Mouse (Mus musculus): ENCODE results near the gene Exoc8.

Exoc8 gene

GRCm38 (mm10) chr8:124897386-124898250 lies at the start of gene Exoc8, which contains the start of gene Sprtn:
Gene Exoc8, minus strand, starts transcription at chr8:124897705.
Gene Sprtn, plus strand, starts transcription at chr8:124897886.
- DNase-seq (ENCODE audit: low spot score in 2 of 2), result peak; percentile 96

GRCm38 (mm10) chr8:124944406-124944805 lies 46.9 kb upstream of the Exoc8 start:
- DNase-seq (ENCODE audit: low spot score in 2 of 2), result no peak

GRCm38 (mm10) chr8:124943801-124944200 lies 46.3 kb upstream of the Exoc8 start:
- DNase-seq (ENCODE audit: low spot score in 2 of 2), result no peak

- peak in 1 of 2 experiments; percentile 58 for DNase-seq (ENCODE audit: low spot score in 2 of 2)
These were observed 39.8 kb upstream of the Exoc8 start for GRCm38 (mm10) chr8:124937293-124937692.

- DNase-seq (ENCODE audit: low spot score in 2 of 2), result no peak
These were observed 39.2 kb upstream of the Exoc8 start for GRCm38 (mm10) chr8:124936699-124937098.

- DNase-seq (ENCODE audit: low spot score in 2 of 2), result no peak
These were observed 37.6 kb upstream of the Exoc8 start for GRCm38 (mm10) chr8:124935116-124935515.

- DNase-seq (ENCODE audit: low spot score in 2 of 2), result no peak
These were observed 34.9 kb upstream of the Exoc8 start for GRCm38 (mm10) chr8:124932435-124932834.

- no peak for DNase-seq (ENCODE audit: low spot score in 2 of 2)
These were observed 33.1 kb upstream of the Exoc8 start for GRCm38 (mm10) chr8:124930649-124931048.

- no peak for DNase-seq (ENCODE audit: low spot score in 2 of 2)
These were observed 32.6 kb upstream of the Exoc8 start for GRCm38 (mm10) chr8:124930086-124930485.

GRCm38 (mm10) chr8:124929006-124929405 lies 31.5 kb upstream of the Exoc8 start:
- no peak for DNase-seq (ENCODE audit: low spot score in 2 of 2)

- peak; percentile 71 to 80 for DNase-seq (ENCODE audit: low spot score in 2 of 2)
These were observed 28.9 kb upstream of the Exoc8 start for GRCm38 (mm10) chr8:124926351-124926771.

- no peak for DNase-seq (ENCODE audit: low spot score in 2 of 2)
These were observed 28.2 kb upstream of the Exoc8 start for GRCm38 (mm10) chr8:124925544-124926266.

- peak; percentile 60 to 76 for DNase-seq (ENCODE audit: low spot score in 2 of 2)
These were observed 26.6 kb upstream of the Exoc8 start for GRCm38 (mm10) chr8:124923971-124924652.

- no peak for DNase-seq (ENCODE audit: low spot score in 2 of 2)
These were observed 25.1 kb upstream of the Exoc8 start for GRCm38 (mm10) chr8:124922490-124923089.

- peak; percentile 54 to 63 for DNase-seq (ENCODE audit: low spot score in 2 of 2)
These were observed 24.1 kb upstream of the Exoc8 start for GRCm38 (mm10) chr8:124921369-124922279.

GRCm38 (mm10) chr8:124917741-124918484 lies 20.4 kb upstream of the Exoc8 start:
- DNase-seq (ENCODE audit: low spot score in 2 of 2), result no peak

- no peak for DNase-seq (ENCODE audit: low spot score in 2 of 2)
These were observed 16.6 kb upstream of the Exoc8 start for GRCm38 (mm10) chr8:124914061-124914460.

- DNase-seq (ENCODE audit: low spot score in 2 of 2), result no peak
These were observed 14.7 kb upstream of the Exoc8 start for GRCm38 (mm10) chr8:124911938-124912872.

- no peak for DNase-seq (ENCODE audit: low spot score in 2 of 2)
These were observed 12.8 kb upstream of the Exoc8 start for GRCm38 (mm10) chr8:124910349-124910748.

All from heart, adult 9 months (tissue).